Mouse (Mus musculus) MEL (cell line): ENCODE results near the gene Farp1. TPM values are rescaled to one million over a fixed set of nuclear protein-coding genes. Genes with fewer than 3 reads are reported as not detected.
A peak's percentile ranks its signal among the peaks of the same experiment; 100 is the strongest.

ENCODE experiments used
- DNase-seq: peaks from one replicate; pipeline ENCODE4 v3.0.0; 2011; ENCODE audit warnings: low read depth, low spot score
- H3K27ac ChIP-seq: 2 replicates; pipeline ENCODE4 v1.5.1; 2012; ENCODE audit warnings: low read depth, mild to moderate bottlenecking, control low read depth, low read length, moderate library complexity; ENCODE audit not compliant: control insufficient read depth
- H3K27me3 ChIP-seq, 2 experiments: fragments of 150-350 bp in 1 of 2; sonication (generic) in 1 of 2; 2 replicates each; pipeline ENCODE4 v1.6.1; 2012; ENCODE audit warnings: low read length in 2 of 2, mild to moderate bottlenecking in 2 of 2, improper control_type of control experiment in 1 of 2, moderate library complexity in 1 of 2; ENCODE audit not compliant: insufficient read depth in 2 of 2, control insufficient read depth in 1 of 2
- H3K36me3 ChIP-seq, 2 experiments: 2 replicates each; pipeline ENCODE4 v1.6.1; 2012 to 2014; ENCODE audit warnings: low read length in 2 of 2, improper control_type of control experiment in 1 of 2, inconsistent platforms in 1 of 2, mild to moderate bottlenecking in 1 of 2; ENCODE audit not compliant: insufficient read depth in 2 of 2, control insufficient read depth in 1 of 2
- H3K4me1 ChIP-seq, 2 experiments: fragments of 150-350 bp in 1 of 2; sonication (generic) in 1 of 2; 2 replicates each; pipeline ENCODE4 v1.6.1; 2012; ENCODE audit warnings: low read length in 2 of 2, improper control_type of control experiment in 1 of 2, mild to moderate bottlenecking in 1 of 2; ENCODE audit not compliant: insufficient read depth in 2 of 2, control insufficient read depth in 1 of 2
- H3K4me3 ChIP-seq, 2 experiments: fragments of 150-350 bp in 1 of 2; sonication (generic) in 1 of 2; 2 replicates each; pipeline ENCODE4 v1.5.1; 2012; ENCODE audit warnings: low read depth in 2 of 2, low read length in 2 of 2, mild to moderate bottlenecking in 2 of 2, moderate library complexity in 2 of 2, control low read depth in 1 of 2, improper control_type of control experiment in 1 of 2; ENCODE audit not compliant: control insufficient read depth in 1 of 2, insufficient read depth in 1 of 2
- H3K79me2 ChIP-seq: 2 replicates; pipeline ENCODE4 v1.6.1; 2012; ENCODE audit warnings: mild to moderate bottlenecking, low read length, moderate library complexity; ENCODE audit not compliant: control insufficient read depth, poor library complexity, insufficient read depth
- H3K9ac ChIP-seq: 2 replicates; pipeline ENCODE4 v1.6.1; 2012; ENCODE audit warnings: low read depth, mild to moderate bottlenecking, control low read depth, low read length, moderate library complexity; ENCODE audit not compliant: control insufficient read depth, poor library complexity, severe bottlenecking
- H3K9me3 ChIP-seq: fragments of 150-350 bp; sonication (generic); replicated peaks from 2 replicates; pipeline ENCODE4 v1.6.1; 2012; ENCODE audit warnings: mild to moderate bottlenecking, low read length, improper control_type of control experiment, moderate library complexity; ENCODE audit not compliant: insufficient read depth
- BHLHE40 ChIP-seq: IDR thresholded peaks from 2 replicates; pipeline ENCODE4 v1.6.1; 2012; ENCODE audit warnings: low read depth, mild to moderate bottlenecking, inconsistent platforms, low read length, improper control_type of control experiment, borderline replicate concordance
- CHD1 ChIP-seq: IDR thresholded peaks from 2 replicates; pipeline ENCODE4 v1.6.1; 2012; ENCODE audit warnings: low read depth, mild to moderate bottlenecking, inconsistent platforms, low read length, improper control_type of control experiment
- EP300 ChIP-seq, 2 experiments: IDR thresholded peaks; 2 replicates each; pipeline ENCODE4 v1.6.1; 2011; ENCODE audit warnings: improper control_type of control experiment in 2 of 2, low read length in 2 of 2, low read depth in 1 of 2, mild to moderate bottlenecking in 1 of 2
- ETS1 ChIP-seq: IDR thresholded peaks from 2 replicates; pipeline ENCODE4 v1.6.1; 2012; ENCODE audit warnings: low read depth, mild to moderate bottlenecking, inconsistent platforms, low read length, improper control_type of control experiment, moderate library complexity
- GABPA ChIP-seq: IDR thresholded peaks from 2 replicates; pipeline ENCODE4 v1.6.1; 2012; ENCODE audit warnings: low read depth, mild to moderate bottlenecking, inconsistent platforms, low read length, improper control_type of control experiment, moderate library complexity
- GATA1 ChIP-seq: IDR thresholded peaks from 2 replicates; pipeline ENCODE4 v1.6.1; 2011; ENCODE audit warnings: low read depth, low read length, improper control_type of control experiment
- JUND ChIP-seq: IDR thresholded peaks from 2 replicates; pipeline ENCODE4 v1.6.1; 2011; ENCODE audit warnings: low read depth, mild to moderate bottlenecking, improper control_type of control experiment, low read length
- MAFK ChIP-seq: IDR thresholded peaks from 2 replicates; pipeline ENCODE4 v1.6.1; 2011; ENCODE audit warnings: low read depth, mild to moderate bottlenecking, low read length, improper control_type of control experiment, borderline replicate concordance
- MAZ ChIP-seq: IDR thresholded peaks from 2 replicates; pipeline ENCODE4 v1.6.1; 2012; ENCODE audit warnings: low read depth, mild to moderate bottlenecking, inconsistent platforms, low read length, improper control_type of control experiment
- MYB ChIP-seq: IDR thresholded peaks from 2 replicates; pipeline ENCODE4 v1.6.1; 2011; ENCODE audit warnings: mild to moderate bottlenecking, low read depth, low read length, improper control_type of control experiment
- MYC ChIP-seq: IDR thresholded peaks from 2 replicates; pipeline ENCODE4 v1.6.1; 2011; ENCODE audit warnings: low read depth, mild to moderate bottlenecking, low read length, improper control_type of control experiment, moderate library complexity
- NRF1 ChIP-seq: IDR thresholded peaks from 2 replicates; pipeline ENCODE4 v1.6.1; 2014; ENCODE audit warnings: low read depth, mild to moderate bottlenecking, inconsistent platforms, low read length, improper control_type of control experiment, moderate library complexity; ENCODE audit not compliant: poor library complexity, insufficient read depth, severe bottlenecking
- POLR2A ChIP-seq, 2 experiments: IDR thresholded peaks; 2 replicates each; pipeline ENCODE4 v1.6.1; 2011 to 2012; ENCODE audit warnings: low read length in 2 of 2, mild to moderate bottlenecking in 2 of 2, control low read depth in 1 of 2, improper control_type of control experiment in 1 of 2, low read depth in 1 of 2, moderate library complexity in 1 of 2; ENCODE audit not compliant: control insufficient read depth in 1 of 2, insufficient read depth in 1 of 2, poor library complexity in 1 of 2
- POLR2AphosphoS5 ChIP-seq: IDR thresholded peaks from 2 replicates; pipeline ENCODE4 v1.6.1; 2012; ENCODE audit warnings: low read depth, borderline replicate concordance, mild to moderate bottlenecking, inconsistent platforms, low read length, moderate library complexity, mixed read lengths
- RAD21 ChIP-seq: IDR thresholded peaks from 2 replicates; pipeline ENCODE4 v1.6.1; 2011; ENCODE audit warnings: mild to moderate bottlenecking, low read depth, low read length, improper control_type of control experiment
- RCOR1 ChIP-seq: IDR thresholded peaks from 2 replicates; pipeline ENCODE4 v1.6.1; 2012; ENCODE audit warnings: low read depth, mild to moderate bottlenecking, inconsistent platforms, low read length, improper control_type of control experiment
- SIN3A ChIP-seq: IDR thresholded peaks from 2 replicates; pipeline ENCODE4 v1.6.1; 2012; ENCODE audit warnings: low read length, improper control_type of control experiment, inconsistent platforms
- TAL1 ChIP-seq: IDR thresholded peaks from 2 replicates; pipeline ENCODE4 v1.6.1; 2012; ENCODE audit warnings: mild to moderate bottlenecking, inconsistent platforms, low read length, moderate library complexity, mixed read lengths
- TCF12 ChIP-seq: IDR thresholded peaks from 2 replicates; pipeline ENCODE4 v1.6.1; 2014; ENCODE audit warnings: low read depth, mild to moderate bottlenecking, inconsistent platforms, low read length, improper control_type of control experiment, moderate library complexity
- USF2 ChIP-seq, 2 experiments: IDR thresholded peaks; 2 replicates each; pipeline ENCODE4 v1.6.1; 2011 to 2012; ENCODE audit warnings: improper control_type of control experiment in 2 of 2, low read length in 2 of 2, borderline replicate concordance in 1 of 2, inconsistent platforms in 1 of 2, low read depth in 1 of 2, mild to moderate bottlenecking in 1 of 2; ENCODE audit not compliant: insufficient read depth in 1 of 2
- ZC3H11A ChIP-seq: IDR thresholded peaks from 2 replicates; pipeline ENCODE4 v1.6.1; 2012; ENCODE audit warnings: low read depth, mild to moderate bottlenecking, inconsistent platforms, low read length, improper control_type of control experiment
- ZNF384 ChIP-seq: IDR thresholded peaks from 2 replicates; pipeline ENCODE4 v1.6.1; 2012; ENCODE audit warnings: low read depth, mild to moderate bottlenecking, inconsistent platforms, low read length, improper control_type of control experiment
- polyA plus RNA-seq, 2 experiments: library from polyadenylated mRNA; stranded (reverse) in 1 of 2; unstranded in 1 of 2; fragments of >175 nt in 1 of 2; fragments of >200 nt in 1 of 2; gene quantifications; 2 replicates each; pipeline versions ENCODE4 v1.2.1 to v1.2.4; 2012; ENCODE audit warnings: low replicate concordance in 2 of 2, low read depth in 1 of 2; ENCODE audit not compliant: insufficient read length in 2 of 2, insufficient read depth in 1 of 2, missing spikeins in 1 of 2
- total RNA-seq: library from RNA; depleted of rRNA; stranded (reverse); fragments of 300-350 nt; gene quantifications from 2 replicates; pipeline ENCODE4 v1.2.3, GENCODE M21; 2012

The Farp1 gene
- total and polyA plus RNA-seq, 3 experiments: 0.62 to 1.1 TPM; not detected in 1

GRCm38 (mm10) chr14:121318382-121318781, 283.4 kb downstream of the Farp1 start:
- peaks cover 3 to 23% of the 10 kb centered on the region in 2 experiments for H3K4me1 ChIP-seq
- TF ChIP-seq SIN3A (peak; percentile 58; the same call in 1 of the 2 replicates), GATA1 (peak; percentile 81), NRF1 (no peak), EP300 (IDR thresholded peaks at IDR 0.05; ENCODE audit: low read depth in 1 of 2, low read length in 2 of 2) (peak; percentile 67 to 68; a peak in 3 of 4 replicates), JUND (no peak), BHLHE40 (peak; percentile 55; the same call in 1 of the 2 replicates), MAZ (no peak), RCOR1 (peak; percentile 52; the same call in 1 of the 2 replicates), CHD1 (no peak), TAL1 (peak; percentile 19; the same call in 1 of the 2 replicates), MYC (0 out of 2 replicates have a peak, but pooled peaks have one; percentile 31), MAFK (no peak), TCF12 (peak; percentile 70), ETS1 (peak; percentile 63)
- TF ChIP-seq, all 39 proteins: peak for 9
- no peak overlapping the region for H3K9ac ChIP-seq
- H3K27ac ChIP-seq: peak overlapping the region; percentile 44; the same call in 1 of the 2 replicates
- no peaks in the 10 kb centered on the region for H3K27me3 ChIP-seq
- H3K36me3 ChIP-seq: peaks cover 0 to 22% of the 10 kb centered on the region in 2 experiments; a peak in 2 of 4 replicates
- peak; percentile 59 for DNase-seq
- no peaks in the 10 kb centered on the region for H3K9me3 ChIP-seq
- H3K4me3 ChIP-seq: no peak overlapping the region
- H3K79me2 ChIP-seq: peaks cover 66% of the 10 kb centered on the region

- H3K9me3 ChIP-seq: no peaks in the 10 kb centered on the region
- no peak overlapping the region for H3K27ac ChIP-seq
- H3K9ac ChIP-seq: no peak overlapping the region
- H3K36me3 ChIP-seq: peaks cover 0 to 22% of the 10 kb centered on the region in 2 experiments; a peak in 2 of 4 replicates
- H3K27me3 ChIP-seq: no peaks in the 10 kb centered on the region
- TF ChIP-seq GABPA (no peak), ZC3H11A (no peak), RAD21 (no peak), POLR2A (IDR thresholded peaks at IDR 0.05; ENCODE audit: control insufficient read depth in 1 of 2, insufficient read depth in 1 of 2, low read depth in 1 of 2, low read length in 2 of 2, poor library complexity in 1 of 2) (no peak), ZNF384 (no peak), POLR2AphosphoS5 (no peak), MYB (no peak), EP300 (IDR thresholded peaks at IDR 0.05; ENCODE audit: low read depth in 1 of 2, low read length in 2 of 2) (no peak), USF2 (IDR thresholded peaks at IDR 0.05; ENCODE audit: borderline replicate concordance in 1 of 2, insufficient read depth in 1 of 2, low read depth in 1 of 2, low read length in 2 of 2) (no peak)
- peaks cover 66% of the 10 kb centered on the region for H3K79me2 ChIP-seq
- no peak for DNase-seq
- peaks cover 3 to 24% of the 10 kb centered on the region in 2 experiments for H3K4me1 ChIP-seq
- no peak overlapping the region for H3K4me3 ChIP-seq
These were observed 287.1 kb downstream of the Farp1 start for GRCm38 (mm10) chr14:121322150-121322549.
